Mouse (Mus musculus): ENCODE data around the gene Rpia. TPM values are rescaled to one million over a fixed set of nuclear protein-coding genes. Genes with fewer than 3 reads are reported as not detected.

Gene Rpia
- polyA plus RNA-seq, 1 experiment from 2014 or later = 6.1 TPM

GRCm38 (mm10) chr6:70792644-70793043 is 612 bp upstream of the Rpia start:
- Histone ChIP-seq H3K4me1 (replicated peaks; ENCODE audit: control insufficient read depth, insufficient read depth, low read length) (peaks cover 9% of the 10 kb centered on the region; the same call in 1 of the 2 replicates), H3K9ac (ENCODE audit: low read length) (peak overlapping the region; percentile 63), H3K9me3 (ENCODE audit: control insufficient read depth, low read length) (no peaks in the 10 kb centered on the region), H3K27me3 (replicated peaks; ENCODE audit: control insufficient read depth, insufficient read depth, low read length) (no peaks in the 10 kb centered on the region), H3K4me2 (ENCODE audit: low read length) (peak overlapping the region; percentile 91), H3K36me3 (ENCODE audit: control insufficient read depth, insufficient read depth, low read length) (0 out of 2 replicates have a peak, but pooled peaks cover 4% of the 10 kb centered on the region), H3K4me3 (ENCODE audit: low read depth, low read length) (peak overlapping the region; percentile 71), H3K27ac (ENCODE audit: low read depth) (no peak overlapping the region)
- 43% methylated on average over 8 of the region's 8 CpGs for WGBS
- 0 out of 2 replicates have a peak, but pooled peaks have one; percentile 21 for ATAC-seq (replicated peaks; ENCODE audit: low FRiP score, low TSS enrichment, low read depth)
- no peak for DNase-seq (ENCODE audit: low spot score)

- DNase-seq (ENCODE audit: low spot score) (peak; percentile 79), ATAC-seq (replicated peaks; ENCODE audit: low FRiP score, low TSS enrichment, low read depth) (peak; percentile 50)
- Histone ChIP-seq H3K9ac (ENCODE audit: low read length) (peak overlapping the region; percentile 61), H3K27me3 (replicated peaks; ENCODE audit: control insufficient read depth, insufficient read depth, low read length) (no peaks in the 10 kb centered on the region), H3K4me1 (replicated peaks; ENCODE audit: control insufficient read depth, insufficient read depth, low read length) (peaks cover 14% of the 10 kb centered on the region; the same call in 1 of the 2 replicates), H3K27ac (ENCODE audit: low read depth) (peak overlapping the region; percentile 73), H3K9me3 (ENCODE audit: control insufficient read depth, low read length) (no peaks in the 10 kb centered on the region), H3K36me3 (ENCODE audit: control insufficient read depth, insufficient read depth, low read length) (0 out of 2 replicates have a peak, but pooled peaks cover 4% of the 10 kb centered on the region), H3K4me2 (ENCODE audit: low read length) (peak overlapping the region; percentile 91), H3K4me3 (ENCODE audit: low read depth, low read length) (peak overlapping the region; percentile 71)
- 7% methylated on average over 18 of the region's 18 CpGs for WGBS
Observed at GRCm38 (mm10) chr6:70790852-70791761, 925 bp downstream of the Rpia start.

- Histone ChIP-seq H3K4me1 (replicated peaks; ENCODE audit: control insufficient read depth, insufficient read depth, low read length) (peaks cover 18% of the 10 kb centered on the region; the same call in 1 of the 2 replicates), H3K27me3 (replicated peaks; ENCODE audit: control insufficient read depth, insufficient read depth, low read length) (no peaks in the 10 kb centered on the region), H3K4me2 (ENCODE audit: low read length) (peak overlapping the region; percentile 91), H3K36me3 (ENCODE audit: control insufficient read depth, insufficient read depth, low read length) (0 out of 2 replicates have a peak, but pooled peaks cover 4% of the 10 kb centered on the region), H3K9me3 (ENCODE audit: control insufficient read depth, low read length) (no peaks in the 10 kb centered on the region), H3K27ac (ENCODE audit: low read depth) (no peak overlapping the region), H3K4me3 (ENCODE audit: low read depth, low read length) (peak overlapping the region; percentile 71), H3K9ac (ENCODE audit: low read length) (no peak overlapping the region)
- DNase-seq (ENCODE audit: low spot score) (no peak), ATAC-seq (replicated peaks; ENCODE audit: low FRiP score, low TSS enrichment, low read depth) (no peak)
- WGBS = 77% methylated on average over 9 of the region's 9 CpGs
Observed at GRCm38 (mm10) chr6:70790034-70790650, 1.9 kb downstream of the Rpia start.

- no peak overlapping the region for H3K4me3 ChIP-seq (ENCODE audit: low read depth, low read length)
- no peak overlapping the region for H3K9ac ChIP-seq (ENCODE audit: low read length)
- H3K36me3 ChIP-seq (ENCODE audit: control insufficient read depth, insufficient read depth, low read length) = 0 out of 2 replicates have a peak, but pooled peaks cover 10% of the 10 kb centered on the region
- no peak overlapping the region for H3K27ac ChIP-seq (ENCODE audit: low read depth)
- H3K27me3 ChIP-seq (replicated peaks; ENCODE audit: control insufficient read depth, insufficient read depth, low read length) = no peaks in the 10 kb centered on the region
- peaks cover 18% of the 10 kb centered on the region; the same call in 1 of the 2 replicates for H3K4me1 ChIP-seq (replicated peaks; ENCODE audit: control insufficient read depth, insufficient read depth, low read length)
- no peaks in the 10 kb centered on the region for H3K9me3 ChIP-seq (ENCODE audit: control insufficient read depth, low read length)
- ATAC-seq (replicated peaks; ENCODE audit: low FRiP score, low TSS enrichment, low read depth) (no peak), DNase-seq (ENCODE audit: low spot score) (no peak)
- WGBS = 91% methylated on average over 3 of the region's 3 CpGs
- H3K4me2 ChIP-seq (ENCODE audit: low read length) = no peak overlapping the region
Observed at GRCm38 (mm10) chr6:70789134-70789533, 2.9 kb downstream of the Rpia start.

GRCm38 (mm10) chr6:70787524-70787923 is 4.5 kb downstream of the Rpia start:
- DNase-seq (ENCODE audit: low spot score) = no peak
- H3K27me3 ChIP-seq (replicated peaks; ENCODE audit: control insufficient read depth, insufficient read depth, low read length) = no peaks in the 10 kb centered on the region
- no peak overlapping the region for H3K9ac ChIP-seq (ENCODE audit: low read length)
- H3K4me2 ChIP-seq (ENCODE audit: low read length) = no peak overlapping the region
- no peaks in the 10 kb centered on the region for H3K9me3 ChIP-seq (ENCODE audit: control insufficient read depth, low read length)
- no peak overlapping the region for H3K27ac ChIP-seq (ENCODE audit: low read depth)
- H3K4me1 ChIP-seq (replicated peaks; ENCODE audit: control insufficient read depth, insufficient read depth, low read length) = peaks cover 18% of the 10 kb centered on the region; the same call in 1 of the 2 replicates
- peaks cover 20% of the 10 kb centered on the region for H3K36me3 ChIP-seq (ENCODE audit: control insufficient read depth, insufficient read depth, low read length)
- no peak for ATAC-seq (replicated peaks; ENCODE audit: low FRiP score, low TSS enrichment, low read depth)
- no peak overlapping the region for H3K4me3 ChIP-seq (ENCODE audit: low read depth, low read length)
- 68% methylated on average over 2 of the region's 2 CpGs for WGBS

- ATAC-seq (replicated peaks; ENCODE audit: low FRiP score, low TSS enrichment, low read depth) (no peak), DNase-seq (ENCODE audit: low spot score) (no peak)
- H3K4me2 ChIP-seq (ENCODE audit: low read length) = no peak overlapping the region
- peaks cover 29% of the 10 kb centered on the region for H3K36me3 ChIP-seq (ENCODE audit: control insufficient read depth, insufficient read depth, low read length)
- 38% methylated on average over 3 of the region's 3 CpGs for WGBS
- H3K4me3 ChIP-seq (ENCODE audit: low read depth, low read length) = no peak overlapping the region
- no peak overlapping the region for H3K27ac ChIP-seq (ENCODE audit: low read depth)
- H3K4me1 ChIP-seq (replicated peaks; ENCODE audit: control insufficient read depth, insufficient read depth, low read length) = peaks cover 14% of the 10 kb centered on the region; the same call in 1 of the 2 replicates
- H3K27me3 ChIP-seq (replicated peaks; ENCODE audit: control insufficient read depth, insufficient read depth, low read length) = no peaks in the 10 kb centered on the region
- no peak overlapping the region for H3K9ac ChIP-seq (ENCODE audit: low read length)
- no peaks in the 10 kb centered on the region for H3K9me3 ChIP-seq (ENCODE audit: control insufficient read depth, low read length)
Observed at GRCm38 (mm10) chr6:70785852-70786251, 6.2 kb downstream of the Rpia start.

- no peaks in the 10 kb centered on the region for H3K27me3 ChIP-seq (replicated peaks; ENCODE audit: control insufficient read depth, insufficient read depth, low read length)
- H3K4me2 ChIP-seq (ENCODE audit: low read length) = no peak overlapping the region
- peaks cover 9% of the 10 kb centered on the region; the same call in 1 of the 2 replicates for H3K4me1 ChIP-seq (replicated peaks; ENCODE audit: control insufficient read depth, insufficient read depth, low read length)
- H3K36me3 ChIP-seq (ENCODE audit: control insufficient read depth, insufficient read depth, low read length) = peaks cover 32% of the 10 kb centered on the region
- 82% methylated on average over 3 of the region's 3 CpGs for WGBS
- DNase-seq (ENCODE audit: low spot score) (no peak), ATAC-seq (replicated peaks; ENCODE audit: low FRiP score, low TSS enrichment, low read depth) (no peak)
- no peak overlapping the region for H3K9ac ChIP-seq (ENCODE audit: low read length)
- H3K9me3 ChIP-seq (ENCODE audit: control insufficient read depth, low read length) = no peaks in the 10 kb centered on the region
- H3K4me3 ChIP-seq (ENCODE audit: low read depth, low read length) = no peak overlapping the region
- H3K27ac ChIP-seq (ENCODE audit: low read depth) = no peak overlapping the region
Observed at GRCm38 (mm10) chr6:70784811-70785210, 7.2 kb downstream of the Rpia start.

- no peak overlapping the region for H3K4me2 ChIP-seq (ENCODE audit: low read length)
- H3K9me3 ChIP-seq (ENCODE audit: control insufficient read depth, low read length) = no peaks in the 10 kb centered on the region
- DNase-seq (ENCODE audit: low spot score) (no peak), ATAC-seq (replicated peaks; ENCODE audit: low FRiP score, low TSS enrichment, low read depth) (no peak)
- H3K36me3 ChIP-seq (ENCODE audit: control insufficient read depth, insufficient read depth, low read length) = peaks cover 28% of the 10 kb centered on the region
- no peak overlapping the region for H3K27ac ChIP-seq (ENCODE audit: low read depth)
- no peaks in the 10 kb centered on the region for H3K27me3 ChIP-seq (replicated peaks; ENCODE audit: control insufficient read depth, insufficient read depth, low read length)
- peaks cover 5% of the 10 kb centered on the region; the same call in 1 of the 2 replicates for H3K4me1 ChIP-seq (replicated peaks; ENCODE audit: control insufficient read depth, insufficient read depth, low read length)
- H3K4me3 ChIP-seq (ENCODE audit: low read depth, low read length) = no peak overlapping the region
- WGBS = 77% methylated on average over 2 of the region's 2 CpGs
- H3K9ac ChIP-seq (ENCODE audit: low read length) = no peak overlapping the region
Observed at GRCm38 (mm10) chr6:70781336-70781735, 10.7 kb downstream of the Rpia start.
